Mouse (Mus musculus) mouse trophoblast stem cell (cell line): ENCODE measurements around the gene Gm45844.
"Not testable (repeated sequence)": the region's sequence is repeated elsewhere in the genome, so short reads cannot be mapped to it uniquely, and the experiment has no call there.

Experiments
- in situ Hi-C, 2 experiments: fragments of 300-500 bp; cut with MseI, MboI; formaldehyde crosslinking; loops; 2 replicates in 1 of 2; 3 replicates in 1 of 2; pipeline ENCODE4 v1.15.1; 2025

Gm45844 gene

GRCm38 (mm10) chr7:7277966-7278567 lies at the start of gene Gm45844:
Gene Gm45844 (minus strand): TSS chr7:7278289.
- in situ Hi-C loops: loop anchor here (25.0 kb wide), 3 partner anchors 316 to 566 kb away; partner anchors contain the start of genes Peg3 (in 1 of the 2) and Usp29 (in 1 of the 2)

GRCm38 (mm10) chr7:7295595-7295994 lies 17.5 kb upstream of the Gm45844 start:
- in situ Hi-C loops: loop anchor here (25.0 kb wide), 3 partner anchors 333 to 583 kb away; partner anchors contain the start of genes Peg3 (in 1 of the 2) and Usp29 (in 1 of the 2)

GRCm38 (mm10) chr7:7281383-7281782 lies 3.3 kb upstream of the Gm45844 start:
- in situ Hi-C loops: loop anchor here (10.0 to 25.0 kb wide), 5 partner anchors 87 to 569 kb away; partner anchors contain the start of genes Peg3 (in 1 of the 2), Usp29 (in 1 of the 2) and Zfp773 (in 1 of the 2)

- in situ Hi-C loops: loop anchor here (25.0 kb wide), 3 partner anchors 315 to 565 kb away; partner anchors contain the start of genes Peg3 (in 1 of the 2) and Usp29 (in 1 of the 2)
These were observed 533 bp downstream of the Gm45844 start for GRCm38 (mm10) chr7:7277556-7277955.

GRCm38 (mm10) chr7:7247228-7247627 lies 30.9 kb downstream of the Gm45844 start, which contains the start of gene Vmn2r29:
Gene Vmn2r29 (minus strand): TSS chr7:7247328.
- in situ Hi-C loops: not testable (repeated sequence)

GRCm38 (mm10) chr7:7209313-7210151 lies 68.6 kb downstream of the Gm45844 start, which contains the start of gene Zfp772:
Gene Zfp772 (minus strand): TSS chr7:7209998.
- in situ Hi-C loops: not testable (repeated sequence)

- in situ Hi-C loops: loop anchor here in 1 of 2 experiments (5.0 kb wide), 1 partner anchor 51 kb away; the partner anchor contains the start of gene Zfp773
These were observed 89.7 kb downstream of the Gm45844 start for GRCm38 (mm10) chr7:7188191-7188942.

- in situ Hi-C loops: loop anchor here in 1 of 2 experiments (5.0 kb wide), 1 partner anchor 50 kb away; the partner anchor contains the start of gene Zfp773
These were observed 90.5 kb downstream of the Gm45844 start for GRCm38 (mm10) chr7:7187417-7188190.

GRCm38 (mm10) chr7:7185897-7186296 lies 92.2 kb downstream of the Gm45844 start:
- in situ Hi-C loops: loop anchor here in 1 of 2 experiments (5.0 kb wide), 1 partner anchor 49 kb away; the partner anchor contains the start of gene Zfp773

GRCm38 (mm10) chr7:7171227-7172147 lies 106.6 kb downstream of the Gm45844 start, which contains the start of gene Zfp418:
Gene Zfp418 (plus strand): TSS chr7:7171330.
- in situ Hi-C loops: loop anchor here in 1 of 2 experiments (10.0 kb wide), 1 partner anchor 47 kb away; the partner anchor contains the start of gene Zfp954
